Mouse (Mus musculus): ENCODE data around the gene Prrx1. TPM values are rescaled to one million over a fixed set of nuclear protein-coding genes. Genes with fewer than 3 reads are reported as not detected.

Prrx1 gene
- polyA plus RNA-seq, 1 experiment from 2014 or later = 9.1 TPM

GRCm38 (mm10) chr1:163308631-163309030, 4.9 kb downstream of the Prrx1 start:
- Histone ChIP-seq H3K9me3 (replicated peaks; ENCODE audit: control insufficient read depth, low read length) (no peaks in the 10 kb centered on the region), H3K4me1 (ENCODE audit: control insufficient read depth, insufficient read depth, low read length) (no peaks in the 10 kb centered on the region), H3K27me3 (ENCODE audit: control insufficient read depth, insufficient read depth, low read length) (peaks cover 39% of the 10 kb centered on the region), H3K27ac (ENCODE audit: low read depth, low read length) (no peak overlapping the region), H3K36me3 (ENCODE audit: control insufficient read depth, insufficient read depth, low read length) (no peaks in the 10 kb centered on the region), H3K4me3 (ENCODE audit: low read depth, low read length) (peak overlapping the region; percentile 28), H3K4me2 (peak overlapping the region; percentile 57), H3K9ac (ENCODE audit: low read depth, low read length) (no peak overlapping the region)
- ATAC-seq (replicated peaks; ENCODE audit: insufficient number of reproducible peaks, low FRiP score, low TSS enrichment) = no peak
- WGBS (ENCODE audit: insufficient replicate concordance) = 4% methylated on average over 24 of the region's 24 CpGs

- 34% methylated on average over 11 of the region's 11 CpGs for WGBS (ENCODE audit: insufficient replicate concordance)
- no peak overlapping the region for H3K9ac ChIP-seq (ENCODE audit: low read depth, low read length)
- no peaks in the 10 kb centered on the region for H3K36me3 ChIP-seq (ENCODE audit: control insufficient read depth, insufficient read depth, low read length)
- H3K4me2 ChIP-seq = no peak overlapping the region; the same call in 1 of the 2 replicates
- no peak for ATAC-seq (replicated peaks; ENCODE audit: insufficient number of reproducible peaks, low FRiP score, low TSS enrichment)
- no peaks in the 10 kb centered on the region for H3K9me3 ChIP-seq (replicated peaks; ENCODE audit: control insufficient read depth, low read length)
- no peak overlapping the region for H3K4me3 ChIP-seq (ENCODE audit: low read depth, low read length)
- H3K27me3 ChIP-seq (ENCODE audit: control insufficient read depth, insufficient read depth, low read length) = peaks cover 39% of the 10 kb centered on the region
- no peak overlapping the region for H3K27ac ChIP-seq (ENCODE audit: low read depth, low read length)
- no peaks in the 10 kb centered on the region for H3K4me1 ChIP-seq (ENCODE audit: control insufficient read depth, insufficient read depth, low read length)
These were observed 5.8 kb downstream of the Prrx1 start for GRCm38 (mm10) chr1:163307706-163308105.

DNA sequence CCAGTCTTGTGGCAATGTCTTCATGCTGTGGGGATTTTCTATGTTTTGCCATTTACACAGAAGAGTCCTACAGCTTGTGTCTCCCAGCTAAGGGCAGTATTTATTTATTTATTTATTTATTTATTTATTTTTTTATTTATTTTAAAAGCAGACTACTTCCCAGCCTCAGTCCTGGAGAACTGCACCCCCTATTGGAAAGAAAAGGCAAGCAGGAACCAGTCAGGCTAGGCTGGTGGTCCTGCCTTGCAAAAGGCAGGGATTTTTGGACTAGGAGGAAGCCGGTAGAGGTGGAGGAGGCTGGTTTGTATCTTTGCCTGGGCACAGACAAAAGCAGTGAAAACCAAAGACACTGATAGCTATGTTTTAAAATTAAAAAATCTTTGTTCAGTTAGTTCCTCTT, 7.6 kb downstream of the Prrx1 start:
- no peak overlapping the region for H3K9ac ChIP-seq (ENCODE audit: low read depth, low read length)
- 16% methylated on average over 1 of the region's 1 CpGs for WGBS (ENCODE audit: insufficient replicate concordance)
- no peak overlapping the region for H3K27ac ChIP-seq (ENCODE audit: low read depth, low read length)
- H3K36me3 ChIP-seq (ENCODE audit: control insufficient read depth, insufficient read depth, low read length) = no peaks in the 10 kb centered on the region
- no peaks in the 10 kb centered on the region for H3K9me3 ChIP-seq (replicated peaks; ENCODE audit: control insufficient read depth, low read length)
- H3K4me1 ChIP-seq (ENCODE audit: control insufficient read depth, insufficient read depth, low read length) = no peaks in the 10 kb centered on the region
- no peak overlapping the region for H3K4me3 ChIP-seq (ENCODE audit: low read depth, low read length)
- H3K4me2 ChIP-seq = no peak overlapping the region
- peaks cover 31% of the 10 kb centered on the region for H3K27me3 ChIP-seq (ENCODE audit: control insufficient read depth, insufficient read depth, low read length)
- ATAC-seq (replicated peaks; ENCODE audit: insufficient number of reproducible peaks, low FRiP score, low TSS enrichment) = no peak

DNA sequence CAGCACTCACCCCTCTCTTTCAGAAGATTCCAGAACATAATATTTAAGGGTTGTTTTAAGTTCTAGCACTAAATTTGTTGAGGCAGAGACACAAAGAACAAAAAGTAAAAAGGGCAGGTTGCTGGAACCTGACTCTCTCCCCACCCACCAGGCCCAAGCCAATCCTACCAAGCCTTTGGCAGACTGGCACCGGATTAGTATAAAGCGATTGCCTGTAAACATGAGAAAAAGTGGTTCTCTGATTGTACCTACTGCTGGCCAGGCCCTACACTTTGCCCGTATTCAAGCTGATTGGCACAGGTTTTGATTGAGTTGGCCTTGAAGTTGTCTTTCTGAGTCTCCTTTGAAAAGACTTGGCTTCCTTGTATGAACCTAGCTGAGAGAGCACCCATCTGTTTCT, 8.7 kb downstream of the Prrx1 start:
- H3K36me3 ChIP-seq (ENCODE audit: control insufficient read depth, insufficient read depth, low read length) = no peaks in the 10 kb centered on the region
- peaks cover 23% of the 10 kb centered on the region for H3K27me3 ChIP-seq (ENCODE audit: control insufficient read depth, insufficient read depth, low read length)
- no peak overlapping the region for H3K27ac ChIP-seq (ENCODE audit: low read depth, low read length)
- no peak for ATAC-seq (replicated peaks; ENCODE audit: insufficient number of reproducible peaks, low FRiP score, low TSS enrichment)
- H3K4me1 ChIP-seq (ENCODE audit: control insufficient read depth, insufficient read depth, low read length) = no peaks in the 10 kb centered on the region
- H3K9ac ChIP-seq (ENCODE audit: low read depth, low read length) = no peak overlapping the region
- H3K4me2 ChIP-seq = no peak overlapping the region
- H3K9me3 ChIP-seq (replicated peaks; ENCODE audit: control insufficient read depth, low read length) = no peaks in the 10 kb centered on the region
- 81% methylated on average over 3 of the region's 3 CpGs for WGBS (ENCODE audit: insufficient replicate concordance)
- no peak overlapping the region for H3K4me3 ChIP-seq (ENCODE audit: low read depth, low read length)

GRCm38 (mm10) chr1:163302292-163302691, 11.2 kb downstream of the Prrx1 start:
- H3K27ac ChIP-seq (ENCODE audit: low read depth, low read length) = no peak overlapping the region
- no peak for ATAC-seq (replicated peaks; ENCODE audit: insufficient number of reproducible peaks, low FRiP score, low TSS enrichment)
- WGBS (ENCODE audit: insufficient replicate concordance) = 23% methylated on average over 6 of the region's 6 CpGs
- H3K36me3 ChIP-seq (ENCODE audit: control insufficient read depth, insufficient read depth, low read length) = no peaks in the 10 kb centered on the region
- no peak overlapping the region for H3K4me2 ChIP-seq
- H3K4me3 ChIP-seq (ENCODE audit: low read depth, low read length) = no peak overlapping the region
- no peaks in the 10 kb centered on the region for H3K4me1 ChIP-seq (ENCODE audit: control insufficient read depth, insufficient read depth, low read length)
- H3K9ac ChIP-seq (ENCODE audit: low read depth, low read length) = no peak overlapping the region
- H3K27me3 ChIP-seq (ENCODE audit: control insufficient read depth, insufficient read depth, low read length) = peaks cover under 1% of the 10 kb centered on the region
- H3K9me3 ChIP-seq (replicated peaks; ENCODE audit: control insufficient read depth, low read length) = no peaks in the 10 kb centered on the region

DNA sequence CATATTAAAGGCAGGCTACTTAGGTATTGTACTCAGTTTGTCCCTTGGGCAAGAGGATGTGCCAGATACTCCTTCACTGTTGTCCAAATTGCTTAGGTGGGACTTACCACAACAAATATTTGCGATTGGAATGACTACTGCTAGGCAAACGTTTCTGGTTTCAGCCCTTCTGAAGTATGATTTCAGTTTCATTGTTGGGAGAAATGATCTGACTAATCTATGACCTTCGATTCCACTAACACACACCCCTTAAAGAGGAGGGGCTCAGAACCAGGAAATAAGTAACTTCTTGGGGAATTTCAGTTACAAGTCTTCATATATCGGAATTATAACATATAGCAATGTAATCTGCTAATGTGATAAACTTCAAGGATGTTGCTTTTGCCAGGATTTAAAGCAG, 20.4 kb downstream of the Prrx1 start:
- H3K4me1 ChIP-seq (ENCODE audit: control insufficient read depth, insufficient read depth, low read length) = no peaks in the 10 kb centered on the region
- no peak overlapping the region for H3K4me2 ChIP-seq
- H3K27me3 ChIP-seq (ENCODE audit: control insufficient read depth, insufficient read depth, low read length) = no peaks in the 10 kb centered on the region
- no peaks in the 10 kb centered on the region for H3K36me3 ChIP-seq (ENCODE audit: control insufficient read depth, insufficient read depth, low read length)
- H3K4me3 ChIP-seq (ENCODE audit: low read depth, low read length) = no peak overlapping the region
- no peak for ATAC-seq (replicated peaks; ENCODE audit: insufficient number of reproducible peaks, low FRiP score, low TSS enrichment)
- 84% methylated on average over 4 of the region's 4 CpGs for WGBS (ENCODE audit: insufficient replicate concordance)
- H3K9me3 ChIP-seq (replicated peaks; ENCODE audit: control insufficient read depth, low read length) = no peaks in the 10 kb centered on the region
- H3K27ac ChIP-seq (ENCODE audit: low read depth, low read length) = no peak overlapping the region
- H3K9ac ChIP-seq (ENCODE audit: low read depth, low read length) = no peak overlapping the region

- Histone ChIP-seq H3K27ac (ENCODE audit: low read depth, low read length) (no peak overlapping the region), H3K4me3 (ENCODE audit: low read depth, low read length) (no peak overlapping the region), H3K36me3 (ENCODE audit: control insufficient read depth, insufficient read depth, low read length) (no peaks in the 10 kb centered on the region), H3K27me3 (ENCODE audit: control insufficient read depth, insufficient read depth, low read length) (no peaks in the 10 kb centered on the region), H3K9ac (ENCODE audit: low read depth, low read length) (no peak overlapping the region), H3K4me1 (ENCODE audit: control insufficient read depth, insufficient read depth, low read length) (no peaks in the 10 kb centered on the region), H3K9me3 (replicated peaks; ENCODE audit: control insufficient read depth, low read length) (no peaks in the 10 kb centered on the region), H3K4me2 (no peak overlapping the region)
- ATAC-seq (replicated peaks; ENCODE audit: insufficient number of reproducible peaks, low FRiP score, low TSS enrichment) = no peak
- WGBS (ENCODE audit: insufficient replicate concordance) = 69% methylated on average over 2 of the region's 2 CpGs
These were observed 21.6 kb downstream of the Prrx1 start for GRCm38 (mm10) chr1:163291925-163292324.

GRCm38 (mm10) chr1:163289131-163289530, 24.4 kb downstream of the Prrx1 start:
- no peak overlapping the region for H3K27ac ChIP-seq (ENCODE audit: low read depth, low read length)
- H3K4me2 ChIP-seq = no peak overlapping the region
- no peak overlapping the region for H3K4me3 ChIP-seq (ENCODE audit: low read depth, low read length)
- H3K36me3 ChIP-seq (ENCODE audit: control insufficient read depth, insufficient read depth, low read length) = no peaks in the 10 kb centered on the region
- H3K9ac ChIP-seq (ENCODE audit: low read depth, low read length) = no peak overlapping the region
- no peaks in the 10 kb centered on the region for H3K27me3 ChIP-seq (ENCODE audit: control insufficient read depth, insufficient read depth, low read length)
- ATAC-seq (replicated peaks; ENCODE audit: insufficient number of reproducible peaks, low FRiP score, low TSS enrichment) = no peak
- H3K9me3 ChIP-seq (replicated peaks; ENCODE audit: control insufficient read depth, low read length) = no peaks in the 10 kb centered on the region
- WGBS (ENCODE audit: insufficient replicate concordance) = 84% methylated on average over 7 of the region's 7 CpGs
- H3K4me1 ChIP-seq (ENCODE audit: control insufficient read depth, insufficient read depth, low read length) = peaks cover 3% of the 10 kb centered on the region; the same call in 1 of the 2 replicates

DNA sequence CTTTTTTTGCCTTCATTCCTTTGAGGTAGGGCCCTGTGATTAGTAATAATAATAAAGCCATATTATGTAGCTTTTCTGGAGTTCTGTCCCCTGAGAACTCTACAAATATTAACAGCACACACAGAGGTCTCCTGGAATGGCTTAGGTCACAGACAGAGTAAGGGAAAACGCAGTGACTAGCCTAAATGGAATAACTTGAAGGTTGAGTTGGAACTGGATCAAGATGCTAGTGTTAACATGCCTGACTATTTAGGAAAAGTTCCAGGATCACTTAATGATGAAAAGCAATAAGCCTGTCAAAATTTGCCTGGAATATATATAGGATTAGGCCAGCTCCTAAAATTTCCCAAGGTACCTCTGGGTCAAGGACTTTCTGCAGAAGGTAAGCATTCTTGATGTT, 28.0 kb downstream of the Prrx1 start:
- Histone ChIP-seq H3K4me3 (ENCODE audit: low read depth, low read length) (no peak overlapping the region), H3K27ac (ENCODE audit: low read depth, low read length) (no peak overlapping the region), H3K4me1 (ENCODE audit: control insufficient read depth, insufficient read depth, low read length) (peaks cover 10% of the 10 kb centered on the region), H3K9ac (ENCODE audit: low read depth, low read length) (no peak overlapping the region), H3K9me3 (replicated peaks; ENCODE audit: control insufficient read depth, low read length) (no peaks in the 10 kb centered on the region), H3K36me3 (ENCODE audit: control insufficient read depth, insufficient read depth, low read length) (no peaks in the 10 kb centered on the region), H3K27me3 (ENCODE audit: control insufficient read depth, insufficient read depth, low read length) (no peaks in the 10 kb centered on the region), H3K4me2 (no peak overlapping the region)
- 57% methylated on average over 1 of the region's 1 CpGs for WGBS (ENCODE audit: insufficient replicate concordance)
- ATAC-seq (replicated peaks; ENCODE audit: insufficient number of reproducible peaks, low FRiP score, low TSS enrichment) = no peak

Data from heart, embryonic 11.5 days (tissue).